Mouse (Mus musculus) neural tube, embryonic 10.5 days (tissue): ENCODE measurements around the gene Txlnb.
A peak's percentile ranks its signal among the peaks of the same experiment; 100 is the strongest.
"Not testable (repeated sequence)": the region's sequence is repeated elsewhere in the genome, so short reads cannot be mapped to it uniquely, and the experiment has no call there.

Source experiments
- DNase-seq: peaks from one replicate; pipeline ENCODE4 v3.0.0-alpha.2; 2017; ENCODE audit warnings: low spot score; ENCODE audit errors: extremely low spot score

Gene Txlnb

DNA sequence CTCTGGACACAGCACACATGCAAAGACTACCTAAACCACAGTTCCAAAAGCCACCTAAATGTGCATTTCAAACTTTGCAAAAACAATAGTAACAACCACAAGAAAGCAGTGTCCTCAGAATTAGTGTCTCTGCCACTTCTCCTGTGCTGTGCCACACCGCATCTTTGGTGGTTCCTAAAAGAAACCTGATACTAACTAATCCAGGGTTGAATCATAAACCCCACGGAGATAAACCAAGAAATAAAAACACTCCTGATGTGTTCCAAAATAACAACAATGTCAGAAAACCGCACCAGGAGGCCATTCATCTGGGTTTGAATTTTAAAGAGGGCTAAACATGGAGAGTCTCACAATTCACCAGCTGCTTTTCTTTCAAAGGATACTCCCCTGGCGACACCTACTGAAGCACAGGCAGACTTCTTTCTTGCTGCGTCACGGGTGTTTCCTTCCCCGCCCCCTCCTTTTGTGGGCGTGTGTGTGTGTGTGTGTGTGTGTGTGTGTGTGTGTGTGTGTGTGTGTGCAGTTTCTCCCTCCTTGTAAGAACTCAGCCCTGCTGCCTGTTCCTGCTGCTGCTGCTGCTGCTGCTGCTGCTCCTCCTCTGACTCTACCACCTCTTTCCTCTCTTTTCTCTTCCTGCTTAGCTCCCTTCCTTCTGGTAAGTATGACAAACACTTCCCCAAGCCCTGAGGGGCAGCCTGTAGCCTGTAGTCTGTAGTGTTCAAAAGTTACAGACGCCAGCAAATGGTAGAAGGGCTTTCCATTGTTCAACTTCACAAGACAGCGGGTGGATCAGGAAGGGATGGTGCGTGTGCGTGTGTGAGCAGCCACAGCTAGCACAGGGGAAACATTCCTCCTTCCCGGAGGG, at the start of gene Txlnb:
Gene Txlnb, plus strand, starts transcription at position 460 of the 865 bp plus-strand sequence.
- DNase-seq: peak; percentile 73

DNA sequence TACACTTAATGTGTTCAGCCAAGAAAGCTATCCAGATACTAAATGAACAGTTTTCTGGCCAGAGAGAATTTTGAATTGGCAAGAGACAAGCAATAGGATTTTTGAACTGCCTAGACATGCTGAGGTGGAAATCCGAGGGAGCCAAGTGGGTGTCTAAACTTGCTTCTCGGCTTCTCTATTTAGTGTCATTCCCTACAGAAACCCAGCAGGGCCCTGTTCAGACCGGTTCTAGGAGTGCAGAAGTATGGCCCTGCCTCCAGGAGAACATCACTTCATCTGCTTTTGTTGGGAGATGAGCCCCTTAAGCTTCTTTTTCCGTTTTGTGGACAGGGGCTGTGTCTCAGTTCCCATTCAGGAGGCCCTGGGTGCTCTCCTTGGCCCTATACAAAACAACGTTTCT, 43.5 kb upstream of the Txlnb start:
- no peak for DNase-seq

DNA sequence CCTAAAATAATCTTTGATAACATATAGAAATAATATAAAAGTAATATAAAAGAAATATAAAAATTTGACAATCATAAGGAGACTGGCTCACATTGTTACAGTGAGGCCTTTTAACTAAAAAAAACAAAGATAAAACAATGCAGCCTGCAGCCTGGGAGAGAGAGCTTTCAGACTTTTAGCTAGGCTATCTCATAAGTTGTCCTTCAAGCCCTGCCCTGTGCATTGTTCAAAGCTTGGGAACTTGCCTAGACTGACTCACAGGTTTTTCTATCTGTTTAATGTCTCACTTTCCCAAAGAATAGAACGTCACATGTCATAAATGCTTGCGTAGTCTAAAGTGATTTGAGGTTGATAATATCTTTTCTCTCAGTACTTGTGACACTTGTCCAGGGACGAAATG, 36.3 kb upstream of the Txlnb start:
- DNase-seq: no peak

DNA sequence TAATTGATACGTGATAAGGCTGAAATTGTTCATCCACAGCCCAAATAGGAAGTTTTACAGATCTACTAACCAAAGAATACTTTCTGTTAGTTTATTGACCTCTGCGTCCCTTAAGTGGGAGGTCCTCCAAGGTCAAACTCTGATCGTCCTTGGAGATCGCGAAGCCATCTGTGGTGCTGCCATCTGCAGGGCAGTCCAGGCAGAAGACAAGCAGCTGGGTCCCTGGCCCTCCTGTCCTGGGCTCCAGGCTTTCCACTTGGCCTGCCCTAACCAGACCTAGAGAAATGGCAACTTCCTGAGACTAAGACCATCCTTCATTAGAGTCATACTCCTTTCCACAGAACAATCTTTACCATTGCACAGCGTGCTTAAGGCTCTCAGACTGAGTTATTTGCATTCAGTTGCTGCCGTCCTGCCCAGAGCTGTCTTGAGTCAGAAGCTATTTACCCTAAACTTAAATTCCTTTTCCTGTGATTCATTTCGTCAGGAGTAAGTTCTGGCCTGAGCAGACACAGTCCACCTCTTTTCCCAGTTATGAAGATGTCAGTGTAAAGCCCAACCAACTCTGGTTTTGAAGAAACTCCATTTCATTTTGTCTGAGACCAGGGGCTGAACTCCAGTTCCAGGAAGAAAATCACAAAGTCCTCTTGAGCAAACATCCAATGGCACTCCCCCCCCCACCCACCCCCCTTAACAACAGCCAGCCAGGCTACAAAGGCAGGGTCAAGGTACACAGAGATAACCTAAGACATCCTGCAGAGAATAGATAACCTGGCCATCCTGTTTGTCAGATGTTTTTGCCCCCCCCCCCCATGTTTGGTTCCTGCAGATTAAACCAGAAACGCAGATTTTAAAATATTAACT, 35.0 kb upstream of the Txlnb start:
- no peak for DNase-seq

DNA sequence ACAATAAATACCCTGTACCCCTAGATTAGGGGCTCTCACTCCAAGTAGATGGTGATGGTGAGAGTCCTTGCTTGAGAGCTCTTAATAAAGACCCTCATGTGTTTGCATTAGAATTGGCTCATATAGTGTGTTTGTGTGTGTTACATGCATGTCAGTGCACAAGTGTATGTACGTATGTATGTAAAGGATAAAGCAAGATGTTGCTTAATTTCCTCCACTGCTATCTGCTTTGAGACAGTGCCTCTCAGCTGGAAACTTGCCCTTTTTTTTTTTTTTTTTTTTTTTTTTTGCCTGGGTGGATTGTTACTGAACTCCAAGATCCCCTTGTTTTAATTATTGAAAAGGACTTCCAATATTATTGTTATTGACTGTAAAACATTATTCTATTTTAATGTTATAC, 34.4 kb upstream of the Txlnb start:
- no peak for DNase-seq

DNA sequence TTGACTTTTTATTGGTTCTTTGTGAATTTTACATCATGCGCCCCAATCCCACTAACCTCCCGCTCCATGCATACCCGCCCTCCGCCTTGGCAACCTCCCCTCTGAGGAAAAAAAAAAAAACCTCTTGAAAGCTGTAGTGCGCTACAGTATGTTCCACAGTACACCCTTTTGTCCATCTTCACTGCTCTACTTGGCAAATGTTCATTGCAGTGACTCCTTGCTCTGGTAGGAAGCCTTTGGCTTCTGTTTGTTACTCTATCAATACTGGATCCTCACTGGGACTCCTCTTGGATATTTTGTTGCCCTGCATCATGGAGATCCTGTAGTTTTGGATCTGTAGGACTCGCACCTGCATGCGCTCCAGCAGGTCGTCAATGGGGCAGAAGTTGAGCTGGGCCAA, 33.1 kb upstream of the Txlnb start:
- DNase-seq: no peak

DNA sequence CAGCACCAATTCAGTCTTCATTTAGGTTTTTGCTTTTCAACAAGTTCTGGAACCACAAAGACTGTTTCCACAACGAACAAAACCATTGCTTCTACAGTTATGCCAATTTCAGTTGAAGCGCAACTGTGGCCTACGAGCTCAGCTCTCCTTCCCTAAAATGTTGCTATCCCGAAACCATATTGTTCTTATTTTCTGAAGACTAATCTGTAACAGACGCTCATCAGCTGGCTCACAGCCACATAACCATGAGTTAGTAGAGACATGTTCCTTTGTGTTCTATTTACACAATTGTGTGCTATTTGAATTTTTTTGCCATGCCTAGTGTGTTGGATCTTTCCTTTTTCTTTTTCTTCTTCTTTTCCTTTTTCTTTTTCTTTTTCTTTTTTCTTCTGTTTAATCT, 26.2 kb upstream of the Txlnb start:
- no peak for DNase-seq

DNA sequence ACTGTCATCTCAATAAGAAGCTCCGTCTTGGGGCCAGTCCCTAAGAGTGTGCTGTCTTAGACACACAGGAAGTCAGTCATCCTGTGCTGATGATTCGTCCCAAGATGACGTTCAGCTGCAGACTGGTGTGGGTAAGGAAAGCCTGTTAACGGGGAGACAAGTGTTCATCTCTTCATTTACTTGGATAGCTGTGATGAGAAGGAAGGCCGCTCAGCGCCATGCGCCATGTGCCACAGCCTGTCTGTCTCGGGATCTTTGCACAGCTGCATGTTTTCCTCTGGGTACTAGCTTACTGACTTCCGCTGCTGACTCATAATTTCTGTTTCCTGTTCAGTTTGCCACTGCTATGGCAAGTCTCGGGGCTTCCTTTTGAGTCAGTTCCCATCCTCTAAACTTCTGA, 23.7 kb upstream of the Txlnb start:
- DNase-seq: no peak

DNA sequence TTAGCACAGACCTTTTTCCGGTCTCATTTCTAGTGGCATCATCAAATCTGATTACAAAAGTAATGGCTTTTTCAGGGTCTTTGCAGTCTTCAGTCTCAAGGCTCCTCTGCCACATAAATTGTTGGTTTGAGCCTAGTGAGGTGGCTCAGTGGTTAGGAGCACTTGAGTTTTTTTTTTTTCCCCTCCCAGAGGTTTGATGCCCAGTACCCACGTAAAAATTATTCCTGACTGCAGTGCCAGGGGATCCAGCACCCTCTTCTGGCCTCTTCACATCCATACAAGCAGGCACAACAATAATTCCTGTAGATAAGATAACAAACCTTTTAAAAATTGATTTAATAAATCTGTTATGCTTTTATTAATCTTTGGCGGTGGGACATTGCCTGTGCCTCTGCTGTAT, 21.7 kb upstream of the Txlnb start:
- no peak for DNase-seq

DNA sequence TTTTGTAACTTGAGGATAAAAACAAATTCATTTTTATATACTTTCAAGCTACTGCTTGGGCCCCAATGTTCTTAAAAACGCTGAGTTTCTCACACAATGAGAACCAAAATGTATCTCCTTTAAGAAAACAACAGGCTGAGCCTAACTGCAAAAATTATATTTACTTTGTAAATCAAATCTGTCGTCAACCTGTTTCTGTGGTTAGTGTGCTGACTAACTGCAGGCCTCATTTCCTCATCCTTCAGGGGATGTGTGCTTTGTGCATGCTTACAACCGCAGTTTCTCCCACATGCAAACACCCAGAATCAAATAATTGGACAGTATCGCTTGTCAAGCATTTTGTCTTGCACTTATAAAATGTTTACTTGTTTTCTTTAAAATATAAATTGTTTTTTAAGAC, 20.9 kb upstream of the Txlnb start:
- DNase-seq: no peak

DNA sequence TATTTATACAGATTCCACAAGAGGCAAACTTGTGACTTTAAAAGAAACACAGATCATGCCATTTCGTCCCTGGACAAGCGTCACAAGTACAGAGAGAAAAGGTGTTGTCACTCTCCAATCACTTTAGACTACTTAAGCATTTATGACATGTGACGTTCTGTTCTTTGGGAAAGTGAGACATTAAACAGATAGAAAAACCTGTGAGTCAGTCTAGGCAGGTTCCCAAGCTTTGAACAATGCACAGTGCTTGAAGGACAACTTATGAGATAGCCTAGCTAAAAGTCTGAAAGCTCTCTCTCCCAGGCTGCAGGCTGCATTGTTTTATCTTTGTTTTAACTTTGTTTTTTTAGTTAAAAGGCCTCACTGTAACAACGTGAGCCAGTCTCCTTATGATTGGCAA, 19.3 kb upstream of the Txlnb start:
- not testable (repeated sequence) for DNase-seq

DNA sequence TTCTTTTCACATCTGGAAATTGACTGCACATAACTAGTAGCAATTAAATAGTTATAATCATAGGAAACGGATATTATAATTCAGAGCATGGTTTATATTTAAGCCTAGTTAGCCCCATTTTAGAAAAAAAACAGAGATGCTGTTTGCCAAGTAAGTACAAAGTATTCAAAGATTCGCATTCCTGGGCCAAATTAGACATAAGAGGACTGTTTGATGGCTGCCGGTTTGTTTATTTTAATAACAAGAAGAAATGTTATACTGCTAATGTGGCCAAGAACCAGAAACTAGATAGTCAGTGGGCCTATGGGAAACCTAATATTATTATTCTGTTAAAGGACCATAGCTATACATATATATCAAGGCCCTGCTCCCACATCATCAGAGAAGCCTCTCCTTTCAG, 9.3 kb upstream of the Txlnb start:
- DNase-seq: no peak

DNA sequence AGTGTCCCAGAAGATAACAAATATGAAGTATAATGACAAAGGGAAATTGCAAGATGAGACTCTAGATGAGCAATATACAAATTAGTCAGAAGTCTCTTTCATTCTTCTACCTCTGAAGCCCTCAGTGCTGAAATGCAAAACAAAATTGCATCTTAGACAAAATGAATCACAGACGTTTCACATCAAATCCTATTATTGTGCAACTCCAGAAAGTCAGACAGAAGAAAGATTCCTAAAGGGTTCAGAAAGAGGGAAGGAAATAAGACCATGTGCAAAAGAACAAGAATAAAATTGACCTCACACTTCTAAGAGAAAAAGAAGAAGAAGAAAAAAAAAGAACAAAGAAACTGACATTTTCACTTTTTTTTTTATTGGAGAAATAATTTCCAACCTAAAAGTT, 8.1 kb upstream of the Txlnb start:
- DNase-seq: no peak

DNA sequence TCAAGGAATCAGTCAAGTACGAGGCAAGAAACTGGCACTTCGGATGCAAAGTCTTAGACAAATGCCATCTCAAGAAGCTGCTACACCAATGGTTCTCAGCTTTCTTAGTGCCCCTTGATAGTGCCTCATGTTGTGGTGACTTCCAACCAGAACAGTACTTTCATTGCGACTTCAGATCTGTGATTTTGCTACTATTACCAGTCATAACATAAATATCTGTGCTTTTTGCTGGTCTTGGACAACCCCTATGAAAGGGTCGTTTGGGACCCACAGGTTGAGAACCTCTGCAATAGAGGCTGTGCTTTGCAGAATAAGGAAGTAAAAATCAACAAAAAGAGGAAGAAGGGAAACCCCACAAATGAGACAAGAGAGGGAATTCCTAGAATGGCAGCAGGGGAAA, 7.7 kb upstream of the Txlnb start:
- DNase-seq: no peak

DNA sequence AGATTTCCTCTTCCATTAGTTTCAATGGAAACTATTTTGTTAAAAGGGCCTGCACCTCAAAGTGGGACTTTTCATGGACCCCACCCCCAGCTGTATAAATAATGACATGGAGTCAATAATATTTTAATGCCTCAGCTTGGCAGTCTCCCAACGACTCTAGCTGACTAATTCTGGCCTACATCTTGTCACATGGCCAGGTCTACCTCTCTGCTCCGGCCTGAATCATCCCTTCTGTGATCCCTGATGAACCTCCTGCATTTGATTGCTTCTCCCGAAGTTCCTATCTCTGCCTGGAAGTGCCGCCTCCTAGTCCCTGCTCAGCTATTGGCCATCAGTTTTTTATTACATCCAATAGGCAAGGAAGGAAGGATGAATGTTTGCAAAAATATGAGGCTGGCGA, 2.1 kb upstream of the Txlnb start:
- no peak for DNase-seq

DNA sequence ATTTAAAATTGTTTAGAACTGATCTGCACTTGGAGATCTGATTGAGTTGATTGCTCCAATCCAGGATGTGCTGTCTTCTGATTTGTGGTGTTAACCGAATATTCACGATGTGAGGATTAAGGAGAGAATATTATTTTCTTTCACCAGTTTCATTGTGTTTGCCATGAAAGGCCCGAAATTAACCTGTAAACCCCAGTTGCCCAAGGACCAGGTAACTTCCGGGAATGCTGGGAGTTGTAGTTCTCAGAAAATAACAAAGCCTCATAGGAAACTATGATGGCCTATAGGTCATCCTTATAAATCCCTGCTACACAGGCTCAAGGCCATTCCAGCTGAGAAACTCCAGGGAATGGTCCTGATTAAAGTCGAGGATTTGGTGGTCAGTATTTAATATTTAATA, 1.6 kb upstream of the Txlnb start:
- DNase-seq: no peak

DNA sequence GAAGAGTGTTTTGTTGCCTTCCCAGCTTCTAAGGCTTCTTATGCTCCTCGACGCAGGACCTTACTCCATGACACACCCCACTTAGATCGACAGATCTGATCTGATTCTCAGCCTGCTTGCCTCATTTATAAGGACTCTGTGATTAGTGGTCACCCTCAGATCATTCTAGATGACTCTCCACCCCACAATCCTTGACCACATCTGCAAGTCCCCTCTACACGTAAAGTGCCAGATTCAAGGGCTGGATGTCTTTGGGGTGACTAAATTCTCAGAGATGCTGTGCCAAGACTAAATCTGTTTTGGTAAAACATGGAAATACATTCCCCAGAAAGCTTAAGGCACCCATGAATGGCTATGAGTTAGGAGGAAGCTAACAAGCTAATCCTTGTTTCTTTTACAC, 799 bp upstream of the Txlnb start:
- DNase-seq: no peak

DNA sequence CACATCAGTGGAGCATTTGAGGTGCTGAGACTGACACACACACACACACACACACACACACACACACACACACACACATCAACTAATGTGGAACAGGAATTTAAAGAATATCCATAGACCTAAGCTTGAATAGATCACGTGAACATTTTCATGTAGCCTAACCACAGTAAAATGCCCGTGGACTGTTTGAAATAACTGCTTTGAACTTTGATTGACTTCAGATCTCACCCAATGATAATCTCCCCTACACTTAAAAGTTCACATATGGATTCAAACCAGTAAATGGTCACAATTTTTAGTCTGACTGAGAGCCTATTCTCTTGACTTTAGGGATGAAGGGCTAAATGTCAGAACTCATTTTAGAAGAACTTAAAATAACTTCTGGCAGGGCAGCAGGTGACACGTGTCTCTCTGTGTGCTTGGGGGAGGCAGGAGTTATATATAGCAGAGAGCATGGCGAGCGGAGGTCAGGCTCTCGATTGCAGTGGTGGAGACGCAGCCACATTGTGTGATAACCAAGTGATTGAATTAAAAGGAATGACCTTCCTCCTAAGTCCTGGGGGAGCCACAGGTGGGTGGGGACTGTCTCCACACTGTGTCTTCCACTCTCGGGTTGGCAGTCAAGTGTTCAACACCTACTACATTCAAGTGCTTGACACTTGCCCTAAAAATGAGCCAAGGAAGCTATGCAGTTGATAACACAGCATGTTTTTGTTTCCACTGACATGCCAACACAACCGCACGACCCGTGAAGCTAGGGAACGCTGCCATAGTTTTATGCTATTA, 1.0 kb downstream of the Txlnb start:
- no peak for DNase-seq

DNA sequence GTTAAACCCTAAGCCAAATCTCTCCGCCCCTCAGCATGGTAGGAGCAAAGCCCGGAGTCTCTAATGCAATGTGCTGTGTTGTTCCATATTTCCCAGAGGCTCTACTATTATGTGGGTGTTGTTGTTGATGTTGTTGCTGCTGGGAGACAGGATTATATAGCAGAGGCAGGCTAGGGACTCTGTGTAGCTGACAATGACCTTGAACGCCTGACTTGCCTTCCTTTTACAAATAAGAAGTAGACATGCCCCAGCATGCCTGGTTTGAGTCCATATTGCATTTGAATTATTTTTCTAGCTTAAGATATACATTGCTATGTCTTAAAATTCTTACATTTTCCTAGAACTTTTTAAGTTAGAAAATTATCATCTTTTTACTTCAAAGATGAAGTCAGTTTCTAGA, 1.7 kb downstream of the Txlnb start:
- DNase-seq: no peak

DNA sequence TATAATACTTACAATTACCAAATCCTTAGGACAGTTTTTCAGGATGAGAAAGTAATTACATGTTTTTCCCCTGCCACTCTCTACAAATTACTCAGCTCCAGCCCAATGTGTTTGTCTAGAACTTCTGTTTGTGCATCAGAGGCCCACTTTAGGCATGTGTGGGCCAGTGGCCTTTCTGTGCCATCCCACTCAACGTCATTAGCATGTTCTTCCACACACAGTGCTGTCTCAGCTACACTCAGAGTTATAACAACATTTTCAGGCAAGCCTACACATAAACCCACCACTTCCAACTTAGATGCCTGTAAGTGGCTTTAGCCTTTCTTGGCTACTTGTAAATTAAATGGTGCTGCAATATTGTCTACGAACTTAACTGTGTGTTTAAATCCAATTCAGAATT, 5.8 kb downstream of the Txlnb start:
- DNase-seq: no peak

DNA sequence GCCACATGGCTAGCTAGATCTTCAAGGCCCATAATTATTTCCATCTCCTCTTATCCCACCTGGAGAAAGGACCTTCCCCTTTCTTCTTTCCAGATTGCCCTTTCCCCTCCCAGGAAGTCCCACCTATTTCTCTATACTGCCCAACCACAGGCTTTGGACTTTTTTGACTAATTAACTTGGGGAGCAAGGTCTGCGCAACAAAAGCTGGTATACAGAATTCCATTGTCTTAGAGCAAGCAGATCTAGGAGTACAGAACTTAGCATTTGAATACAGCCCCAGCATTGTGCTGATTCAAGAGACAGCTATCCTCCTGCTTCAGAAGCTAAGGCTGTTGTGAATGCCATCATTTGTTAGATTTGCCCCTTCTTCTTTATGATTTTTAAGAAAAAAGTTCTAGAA, 12.5 kb downstream of the Txlnb start:
- no peak for DNase-seq

DNA sequence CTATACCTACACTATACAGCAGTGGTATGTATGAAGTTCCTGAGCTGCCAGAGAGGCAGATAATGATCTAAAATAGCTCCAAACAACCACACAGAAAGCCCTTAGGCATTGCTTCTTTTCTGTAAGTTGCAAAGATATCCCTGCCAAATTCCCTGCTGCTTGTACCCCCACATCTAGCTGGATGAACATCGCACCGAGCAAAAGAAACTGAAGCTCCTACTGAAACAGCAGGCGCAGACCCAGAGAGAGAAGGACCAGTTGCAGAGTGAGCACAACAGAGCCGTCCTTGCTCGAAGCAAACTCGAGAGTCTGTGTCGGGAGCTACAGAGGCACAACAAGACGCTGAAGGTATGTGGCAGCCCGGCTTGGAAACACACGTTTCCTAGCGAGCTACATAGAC, 19.0 kb downstream of the Txlnb start:
- DNase-seq: no peak
